Mouse (Mus musculus) heart, embryonic 16.5 days (tissue): ENCODE measurements around the gene Cdk5rap1. TPM values are rescaled to one million over a fixed set of nuclear protein-coding genes. Genes with fewer than 3 reads are reported as not detected.

ENCODE experiments used
- ATAC-seq: fragments of 200-750 bp; cut with Nextera tagmentation; replicated peaks from 2 replicates; pipeline ENCODE4 v1.8.0; 2017; ENCODE audit warnings: moderate number of reproducible peaks; ENCODE audit not compliant: insufficient read depth, low FRiP score; ENCODE audit errors: extremely low read depth
- H3K27ac ChIP-seq: fragments of 300-500 bp; sonication (generic); 2 replicates; pipeline ENCODE4 v1.5.1; 2014; ENCODE audit warnings: mild to moderate bottlenecking, low read length, control low read depth, moderate library complexity
- H3K27me3 ChIP-seq: fragments of 300-500 bp; sonication (generic); 2 replicates; pipeline ENCODE4 v1.6.1; 2014; ENCODE audit warnings: low read length, mixed read lengths; ENCODE audit not compliant: control insufficient read depth, insufficient read depth
- H3K36me3 ChIP-seq: fragments of 300-500 bp; sonication (generic); 2 replicates; pipeline ENCODE4 v1.6.1; 2014; ENCODE audit not compliant: control insufficient read depth, insufficient read depth
- H3K4me1 ChIP-seq: fragments of 300-500 bp; sonication (generic); 2 replicates; pipeline ENCODE4 v1.6.1; 2014; ENCODE audit warnings: low read length, mixed read lengths; ENCODE audit not compliant: control insufficient read depth, insufficient read depth
- H3K4me2 ChIP-seq: fragments of 300-500 bp; sonication (generic); 2 replicates; pipeline ENCODE4 v1.6.1; 2014; ENCODE audit warnings: low read depth, mild to moderate bottlenecking, control low read depth, low read length
- H3K4me3 ChIP-seq: fragments of 300-500 bp; sonication (generic); 2 replicates; pipeline ENCODE4 v1.5.1; 2014; ENCODE audit warnings: mild to moderate bottlenecking, control low read depth, low read length
- H3K9ac ChIP-seq: fragments of 300-500 bp; sonication (generic); 2 replicates; pipeline ENCODE4 v1.6.1; 2014; ENCODE audit warnings: low read length, control low read depth
- H3K9me3 ChIP-seq: fragments of 300-500 bp; sonication (generic); replicated peaks from 2 replicates; pipeline ENCODE4 v1.6.1; 2016; ENCODE audit warnings: low read length; ENCODE audit not compliant: control insufficient read depth
- WGBS: fragments of 180-500 bp; shearing (Covaris S2); extraction: QIAGEN DNeasy Blood & Tissue Kit; methylation state at CpG from one replicate; pipeline ENCODE4 v1.1.7; 2014; 5-methylcytosine and 5-hydroxymethylcytosine counted together
- polyA plus RNA-seq: library from polyadenylated mRNA; unstranded; fragments of >200 nt; fragmentation: Nextera tagmentation; extraction: Ambion mirVana; gene quantifications from 2 replicates; pipeline ENCODE4 v1.2.1, GENCODE M21; 2015

The Cdk5rap1 gene
- 15.4 and 20.0 TPM in 2 replicates for polyA plus RNA-seq

GRCm38 (mm10) chr2:154372842-154373500, at the start of gene Cdk5rap1:
Gene Cdk5rap1, minus strand, starts transcription at chr2:154373010.
- Histone ChIP-seq H3K27me3 (no peaks in the 10 kb centered on the region), H3K9ac (peak within 1 kb of the TSS; percentile 97), H3K9me3 (no peaks in the 10 kb centered on the region), H3K4me3 (peak within 1 kb of the TSS; percentile 86), H3K36me3 (peaks cover 9% of the 10 kb centered on the region; the same call in 1 of the 2 replicates), H3K4me2 (peak within 1 kb of the TSS; percentile 76), H3K27ac (peak within 1 kb of the TSS; percentile 93), H3K4me1 (peaks cover 14% of the 10 kb centered on the region)
- 11% methylated on average over 9 of the region's 9 CpGs for WGBS
- no peak for ATAC-seq

DNA sequence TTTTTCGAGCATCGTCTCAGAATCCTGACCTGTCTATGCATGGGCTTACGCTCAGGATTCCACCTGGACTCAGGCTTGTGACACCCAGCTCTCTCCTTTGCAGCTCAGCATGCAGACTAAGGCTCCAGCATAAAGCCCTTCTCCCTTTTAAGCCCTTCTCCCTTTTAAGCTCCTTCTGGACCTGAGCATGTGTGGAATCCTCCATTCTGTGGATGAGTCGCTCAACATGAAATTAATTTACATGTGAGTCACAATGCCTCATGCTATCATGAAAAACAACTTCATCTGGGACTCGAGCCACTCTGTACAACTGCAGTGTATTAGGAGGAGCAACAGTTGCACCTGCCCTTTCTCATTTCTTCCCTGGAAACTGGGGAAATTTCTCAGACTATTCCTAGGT, 49.4 kb upstream of the Cdk5rap1 start:
- H3K36me3 ChIP-seq, result no peaks in the 10 kb centered on the region
- no peak overlapping the region for H3K9ac ChIP-seq
- WGBS, result 71% methylated on average over 5 of the region's 5 CpGs
- no peak overlapping the region for H3K4me3 ChIP-seq
- no peak overlapping the region for H3K4me2 ChIP-seq
- no peak for ATAC-seq
- H3K27me3 ChIP-seq, result no peaks in the 10 kb centered on the region
- H3K9me3 ChIP-seq, result peaks cover 6% of the 10 kb centered on the region; the same call in 1 of the 2 replicates
- peaks cover 3% of the 10 kb centered on the region; the same call in 1 of the 2 replicates for H3K4me1 ChIP-seq
- no peak overlapping the region for H3K27ac ChIP-seq

GRCm38 (mm10) chr2:154420942-154421731, 48.3 kb upstream of the Cdk5rap1 start:
- H3K9ac ChIP-seq, result no peak overlapping the region
- 58% methylated on average over 7 of the region's 7 CpGs for WGBS

GRCm38 (mm10) chr2:154419631-154420515, 47.1 kb upstream of the Cdk5rap1 start:
- Histone ChIP-seq H3K4me3 (no peak overlapping the region), H3K9ac (no peak overlapping the region), H3K27ac (no peak overlapping the region), H3K36me3 (no peaks in the 10 kb centered on the region), H3K4me2 (no peak overlapping the region), H3K9me3 (no peaks in the 10 kb centered on the region), H3K4me1 (no peaks in the 10 kb centered on the region), H3K27me3 (no peaks in the 10 kb centered on the region)
- ATAC-seq, result no peak
- WGBS, result 80% methylated on average over 9 of the region's 9 CpGs

More at GRCm38 (mm10) chr2:154420942-154421731, 48.3 kb upstream of the Cdk5rap1 start:
- no peak overlapping the region for H3K4me3 ChIP-seq
- H3K27me3 ChIP-seq, result no peaks in the 10 kb centered on the region
- no peaks in the 10 kb centered on the region for H3K36me3 ChIP-seq
- H3K27ac ChIP-seq, result no peak overlapping the region
- H3K4me2 ChIP-seq, result no peak overlapping the region
- no peaks in the 10 kb centered on the region for H3K4me1 ChIP-seq
- H3K9me3 ChIP-seq, result peaks cover 6% of the 10 kb centered on the region; the same call in 1 of the 2 replicates
- no peak for ATAC-seq

GRCm38 (mm10) chr2:154418001-154418400, 45.2 kb upstream of the Cdk5rap1 start:
- H3K4me1 ChIP-seq, result no peaks in the 10 kb centered on the region
- ATAC-seq, result no peak
- 84% methylated on average over 7 of the region's 7 CpGs for WGBS
- no peak overlapping the region for H3K27ac ChIP-seq
- H3K4me3 ChIP-seq, result no peak overlapping the region
- H3K9ac ChIP-seq, result no peak overlapping the region
- H3K9me3 ChIP-seq, result no peaks in the 10 kb centered on the region
- H3K4me2 ChIP-seq, result no peak overlapping the region
- H3K36me3 ChIP-seq, result no peaks in the 10 kb centered on the region
- H3K27me3 ChIP-seq, result no peaks in the 10 kb centered on the region

DNA sequence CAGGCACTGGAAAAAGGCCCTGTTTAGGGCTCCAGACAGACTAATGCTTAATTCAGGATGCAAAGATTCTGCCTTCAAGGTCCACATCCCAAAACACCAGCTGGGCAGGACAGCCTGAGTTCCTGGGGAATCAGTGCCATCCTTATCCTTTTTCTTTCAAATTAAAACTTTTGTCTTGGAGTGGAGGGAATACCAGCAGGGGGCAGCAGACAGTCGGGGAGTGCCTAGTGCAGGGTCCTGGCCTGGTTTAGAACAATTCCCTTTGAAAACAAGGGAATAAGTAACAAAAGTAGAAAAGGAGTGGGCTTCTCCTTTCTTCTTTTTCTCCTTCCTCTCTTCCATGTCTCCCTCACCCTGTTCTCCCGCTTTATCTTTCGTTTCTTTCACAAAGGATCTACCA, 44.3 kb upstream of the Cdk5rap1 start:
- H3K4me3 ChIP-seq, result no peak overlapping the region
- H3K27me3 ChIP-seq, result no peaks in the 10 kb centered on the region
- H3K9me3 ChIP-seq, result no peaks in the 10 kb centered on the region
- H3K27ac ChIP-seq, result no peak overlapping the region
- no peak overlapping the region for H3K4me2 ChIP-seq
- ATAC-seq, result no peak
- WGBS, result 13% methylated on average over 3 of the region's 3 CpGs
- H3K4me1 ChIP-seq, result no peaks in the 10 kb centered on the region
- H3K9ac ChIP-seq, result no peak overlapping the region
- H3K36me3 ChIP-seq, result no peaks in the 10 kb centered on the region

DNA sequence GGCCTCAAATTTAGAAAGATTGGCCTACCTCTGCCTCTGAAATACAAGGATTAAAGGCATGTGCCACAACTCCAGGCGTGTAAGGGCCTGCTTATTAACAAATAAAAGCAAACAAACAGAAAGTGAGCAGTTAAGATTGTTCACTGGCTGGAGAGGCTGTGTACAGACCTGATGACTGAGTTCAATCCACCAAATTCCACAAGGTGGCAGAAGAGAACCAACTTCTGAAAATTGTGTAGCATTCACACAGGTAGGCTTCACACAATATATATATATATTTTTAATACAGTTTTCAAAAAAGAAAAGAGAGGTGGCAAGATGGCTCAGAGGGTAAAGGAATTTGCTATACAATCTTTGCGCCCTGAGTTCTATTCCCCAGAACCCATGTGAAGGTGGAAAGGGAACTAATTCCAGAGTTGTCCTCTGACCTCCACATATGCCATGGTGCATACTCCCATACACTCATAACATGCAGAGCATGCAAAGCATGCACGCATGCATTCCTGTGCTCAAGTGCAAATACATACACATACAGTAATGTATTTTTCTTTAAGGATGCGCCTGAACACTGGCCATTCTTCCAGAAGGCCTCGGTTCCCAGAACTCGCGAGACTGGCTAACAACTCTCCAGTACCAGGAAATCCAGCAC, 39.3 kb upstream of the Cdk5rap1 start:
- Histone ChIP-seq H3K36me3 (no peaks in the 10 kb centered on the region), H3K4me3 (no peak overlapping the region), H3K4me1 (peaks cover 20% of the 10 kb centered on the region), H3K9ac (no peak overlapping the region), H3K9me3 (no peaks in the 10 kb centered on the region), H3K27me3 (no peaks in the 10 kb centered on the region), H3K4me2 (no peak overlapping the region), H3K27ac (no peak overlapping the region)
- WGBS, result 64% methylated on average over 7 of the region's 7 CpGs
- no peak for ATAC-seq

DNA sequence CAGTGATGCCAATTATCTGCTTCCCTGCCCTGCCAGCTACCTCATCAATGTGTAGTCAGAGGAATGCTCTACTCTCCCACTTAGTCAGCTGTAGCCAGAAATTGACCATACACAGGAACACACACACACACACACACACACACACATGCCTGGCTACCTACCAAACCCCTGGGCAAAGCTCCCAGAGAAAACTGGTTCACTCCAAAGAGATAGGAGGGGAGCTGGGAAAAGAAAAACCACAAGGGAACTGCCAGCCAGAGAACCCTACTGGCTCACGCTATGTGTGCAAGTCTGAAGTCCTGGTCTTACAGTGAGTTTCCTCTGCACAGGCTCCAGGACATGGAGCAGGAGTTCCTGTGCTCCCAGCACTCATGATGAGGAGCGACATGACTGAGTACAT, 37.5 kb upstream of the Cdk5rap1 start:
- H3K9me3 ChIP-seq, result no peaks in the 10 kb centered on the region
- 37% methylated on average over 2 of the region's 2 CpGs for WGBS
- H3K4me1 ChIP-seq, result peaks cover 29% of the 10 kb centered on the region
- no peak overlapping the region for H3K4me2 ChIP-seq
- H3K27ac ChIP-seq, result peak overlapping the region; percentile 69
- peak; percentile 43 for ATAC-seq
- H3K27me3 ChIP-seq, result no peaks in the 10 kb centered on the region
- H3K36me3 ChIP-seq, result no peaks in the 10 kb centered on the region
- no peak overlapping the region for H3K9ac ChIP-seq
- H3K4me3 ChIP-seq, result no peak overlapping the region
